Mouse (Mus musculus) adrenal gland, postnatal 14 days (tissue): Measurements from ENCODE around the gene Tmpo. TPM values are rescaled to one million over a fixed set of nuclear protein-coding genes. Genes with fewer than 3 reads are reported as not detected.

Source experiments
- DNase-seq: peaks from one replicate; pipeline ENCODE4 v3.0.0; 2021; ENCODE audit warnings: mixed read lengths
- total RNA-seq: library from RNA; stranded (reverse); gene quantifications from 2 replicates; pipeline ENCODE4 v1.2.3, GENCODE M21; 2021

The Tmpo gene
- total RNA-seq, 1 experiment from 2014 or later = 117 TPM

DNA sequence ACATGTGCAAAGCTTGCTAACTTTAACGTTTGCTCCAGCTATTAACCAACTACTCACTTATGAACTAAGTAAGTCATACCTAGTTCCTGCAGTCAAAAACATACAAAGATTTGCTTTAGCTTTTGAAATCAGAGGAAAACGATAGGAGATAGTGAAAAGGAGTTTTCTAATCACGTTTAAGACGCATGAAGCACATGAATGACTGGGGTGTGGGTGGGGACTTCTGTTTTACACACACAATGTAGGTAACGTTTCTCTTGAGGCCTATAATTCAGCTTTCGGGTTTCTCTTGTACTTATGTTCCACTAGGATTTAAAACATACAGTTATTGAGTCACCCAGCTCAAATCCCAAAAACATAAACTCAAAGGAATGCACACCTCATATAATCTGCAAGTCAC, 58.5 kb downstream of the Tmpo start:
- DNase-seq = no peak

DNA sequence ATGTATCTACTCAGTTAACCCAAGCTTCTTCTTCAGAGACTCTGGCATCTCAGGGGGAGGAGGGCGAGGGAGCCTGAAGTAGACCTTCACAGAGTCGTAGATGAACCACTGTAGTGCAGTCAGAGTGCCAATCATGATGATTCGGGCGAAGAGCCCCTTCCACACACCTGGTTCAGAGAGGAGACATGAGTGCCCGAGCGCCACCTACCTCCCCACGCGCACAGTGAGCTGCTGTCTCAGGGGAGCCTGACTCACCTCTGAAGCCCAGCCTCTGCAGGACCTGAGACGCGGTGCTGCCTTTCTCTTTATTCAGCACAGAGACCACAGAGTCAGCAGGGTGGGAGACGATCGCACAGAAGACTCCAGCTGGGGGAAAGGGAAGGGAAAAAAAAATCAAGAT, 64.2 kb downstream of the Tmpo start:
- DNase-seq = no peak

DNA sequence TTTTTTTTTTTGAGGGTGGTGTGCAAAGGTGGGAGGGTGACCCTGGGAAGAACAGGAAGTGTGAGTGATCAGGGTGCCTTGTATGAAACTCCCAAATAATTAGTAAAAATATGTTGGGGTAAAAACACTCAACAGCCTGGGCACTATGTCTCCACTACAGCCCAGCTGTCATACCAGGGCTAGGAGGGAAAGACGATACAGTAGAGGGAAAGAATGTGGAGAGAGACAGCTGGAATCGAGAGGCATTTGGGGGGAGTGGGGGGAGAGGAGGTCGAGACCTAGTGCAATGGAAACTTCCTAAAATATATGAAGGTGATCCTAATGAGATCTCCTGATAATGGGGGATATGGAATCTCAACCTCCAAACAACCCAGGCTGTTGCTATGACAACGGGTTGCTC, 71.3 kb downstream of the Tmpo start:
- DNase-seq = no peak

DNA sequence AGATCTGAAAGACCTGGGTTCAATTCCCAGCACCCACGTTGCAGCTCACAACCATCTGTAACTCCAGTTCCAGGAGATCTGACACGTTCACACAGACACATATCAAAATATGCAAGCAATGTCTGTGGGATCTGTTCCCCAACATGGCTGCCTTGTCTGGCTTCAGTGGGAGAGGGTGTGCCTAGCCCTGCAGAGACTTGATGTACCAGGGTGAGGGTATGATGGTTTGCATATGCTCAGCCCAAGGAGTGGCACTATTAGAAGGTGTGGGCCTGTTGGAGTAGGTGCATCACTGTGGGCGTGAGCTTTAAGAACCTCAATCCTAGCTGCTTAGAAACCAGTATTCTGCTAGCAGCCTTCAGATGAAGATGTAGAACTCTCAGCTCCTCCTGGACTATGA, 75.1 kb downstream of the Tmpo start:
- DNase-seq = no peak

DNA sequence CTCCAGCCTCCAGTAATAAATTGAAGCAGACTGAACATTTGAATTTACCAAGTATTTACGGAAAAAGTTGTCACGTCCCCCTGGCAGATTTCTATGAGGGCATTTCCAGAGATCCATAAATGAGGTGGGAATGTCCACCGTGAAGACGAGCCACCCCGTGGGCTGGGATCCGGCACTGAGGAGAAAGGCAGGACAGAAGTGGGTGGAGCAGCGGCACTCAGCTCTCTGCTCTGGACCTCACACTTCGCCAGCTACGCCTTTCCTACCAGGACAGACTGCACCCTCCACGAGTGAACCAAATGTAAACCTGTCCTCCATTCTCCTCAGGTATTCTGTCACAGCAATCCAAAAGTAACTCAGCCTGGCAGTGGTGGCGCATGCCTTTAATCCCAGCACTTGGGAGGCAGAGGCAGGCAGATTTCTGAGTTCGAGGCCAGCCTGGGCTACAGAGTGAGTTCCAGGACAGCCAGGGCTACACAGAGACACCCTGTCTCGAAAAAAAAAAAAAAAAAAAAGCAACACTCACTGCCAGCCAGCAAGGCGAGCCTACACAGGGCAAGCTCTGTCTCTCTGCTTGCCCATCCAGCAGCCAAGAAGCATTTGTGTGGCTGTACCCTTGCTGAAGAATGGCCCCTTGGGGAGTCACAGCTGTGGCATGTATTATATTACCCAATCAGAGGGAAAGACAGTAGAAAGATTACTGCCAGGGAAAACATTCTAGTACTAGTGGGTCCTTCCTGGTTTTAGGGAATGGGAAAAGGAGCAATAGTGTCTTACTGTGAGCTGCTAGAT, 78.1 kb downstream of the Tmpo start:
- peak; percentile 13 for DNase-seq

DNA sequence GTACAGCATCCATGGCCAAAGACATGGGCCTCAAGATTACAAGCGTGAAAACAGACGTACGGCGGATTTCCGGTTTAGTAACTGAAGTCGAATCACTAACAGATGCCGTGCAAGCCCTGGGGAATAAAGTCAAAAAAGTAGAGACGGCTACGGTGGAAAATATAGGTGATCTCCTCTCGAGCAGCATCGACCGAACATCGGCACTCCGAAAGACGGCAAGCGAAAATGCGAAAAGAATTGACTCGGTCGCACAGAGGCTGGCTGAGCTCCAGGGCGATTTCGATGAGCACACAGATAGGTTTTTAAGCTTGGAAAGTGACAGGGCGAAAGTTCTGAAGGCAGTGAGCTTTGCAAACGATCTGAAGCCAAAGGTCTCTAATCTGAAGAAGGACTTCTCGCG, 79.2 kb downstream of the Tmpo start:
- no peak for DNase-seq

DNA sequence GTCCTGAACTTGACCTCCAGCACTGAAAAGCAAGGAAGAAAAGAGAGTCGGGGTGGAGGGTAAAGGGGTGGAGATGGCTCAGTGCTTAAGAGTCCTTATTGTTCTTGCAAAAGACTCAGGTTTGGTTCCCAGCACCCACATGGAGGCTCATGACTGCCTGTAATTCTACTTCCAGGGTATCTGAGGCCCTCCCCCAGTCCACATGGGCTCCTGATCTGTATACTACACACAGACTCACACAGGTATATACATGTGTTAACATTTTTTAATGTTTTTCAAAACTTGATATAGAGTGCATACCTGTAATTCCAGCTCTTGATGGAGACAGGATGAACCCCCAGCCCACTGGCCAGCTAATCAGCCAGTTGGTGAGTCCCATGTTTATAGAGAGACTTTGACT, 81.0 kb downstream of the Tmpo start:
- DNase-seq = no peak

DNA sequence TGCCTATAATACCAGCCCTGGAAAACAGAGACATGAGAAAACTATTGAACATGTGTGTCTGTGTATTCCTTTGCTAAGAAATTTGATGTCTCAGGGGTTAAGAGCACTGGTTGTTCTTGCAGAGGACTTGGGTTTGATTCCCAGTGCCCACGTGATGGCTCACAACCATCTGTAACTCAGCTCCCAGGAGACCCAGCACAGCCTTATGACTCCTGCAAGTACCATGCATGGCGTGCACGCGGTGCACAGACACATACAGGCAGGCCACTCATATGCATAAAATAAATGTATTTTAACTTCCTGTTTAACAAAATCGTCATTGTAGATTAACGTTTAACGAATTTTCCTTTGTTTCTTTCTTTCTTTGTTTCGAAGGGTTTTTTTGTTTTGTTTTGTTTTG, 83.1 kb downstream of the Tmpo start:
- no peak for DNase-seq

Other genes with a start within 250 kb of the Tmpo start
- 11.4 and 11.7 TPM in 2 replicates for gene Apaf1, start 98.5 kb downstream of the Tmpo start, total RNA-seq
- 30.8 and 34.5 TPM in 2 replicates for gene Ikbip, start 98.4 kb downstream of the Tmpo start, total RNA-seq
- gene Slc25a3, start 57.3 kb downstream of the Tmpo start, total RNA-seq = 859 and 881 TPM in 2 replicates